Mouse (Mus musculus) frontal cortex, adult 2 months (tissue): Measurements from ENCODE around the gene Suox. TPM values are rescaled to one million over a fixed set of nuclear protein-coding genes. Genes with fewer than 3 reads are reported as not detected.
"Not testable (repeated sequence)": the region's sequence is repeated elsewhere in the genome, so short reads cannot be mapped to it uniquely, and the experiment has no call there.

Source experiments
- DNase-seq, 2 experiments: peaks; one replicate each; pipeline ENCODE4 v3.0.0; 2022; ENCODE audit warnings: low spot score in 1 of 2; ENCODE audit errors: extremely low spot score in 1 of 2
- polyA plus RNA-seq: library from polyadenylated mRNA; depleted of rRNA; stranded (reverse); fragments of >200 nt; gene quantifications from 2 replicates; pipeline ENCODE4 v1.2.3, GENCODE M21; 2012

Gene Suox
- polyA plus RNA-seq, 1 experiment: 12.9 TPM

DNA sequence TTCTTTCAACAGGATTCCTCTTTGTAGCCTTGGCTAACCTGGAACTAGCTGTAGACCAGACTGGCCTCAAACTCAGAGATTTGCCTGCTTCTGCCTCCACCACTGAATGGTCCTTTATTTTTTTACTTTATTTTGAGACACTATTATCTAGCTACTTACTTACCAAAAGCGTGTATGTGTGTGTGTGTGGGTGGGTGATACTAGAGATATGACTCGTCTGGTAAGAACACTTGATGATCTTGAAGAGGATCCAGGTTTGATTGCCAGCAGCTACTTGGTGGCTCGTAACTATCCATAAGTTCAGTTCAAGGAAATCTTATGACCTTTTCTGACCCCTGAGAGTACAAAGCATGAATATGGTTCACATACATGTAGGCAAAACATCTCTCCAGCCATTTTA, 8.6 kb downstream of the Suox start:
- DNase-seq: no peak

DNA sequence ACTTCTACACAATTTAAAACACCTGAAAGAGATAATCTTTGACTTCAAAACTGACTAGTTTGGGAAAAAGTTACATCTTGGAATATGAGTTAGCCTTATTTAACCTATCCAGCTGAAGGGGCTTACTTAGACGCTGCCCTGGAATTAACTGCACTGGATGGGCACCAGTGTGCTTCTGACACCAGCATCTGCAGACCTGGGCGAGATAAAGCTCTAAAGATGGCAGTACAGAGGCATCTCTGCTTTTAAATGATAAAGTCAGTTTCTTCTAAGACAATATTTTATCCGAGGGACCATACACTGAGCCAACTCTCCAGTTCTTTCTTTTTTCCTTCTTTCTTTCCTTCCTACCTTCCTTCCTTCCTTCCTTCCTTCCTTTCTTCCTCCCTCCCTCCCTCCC, 9.1 kb downstream of the Suox start:
- no peak for DNase-seq

DNA sequence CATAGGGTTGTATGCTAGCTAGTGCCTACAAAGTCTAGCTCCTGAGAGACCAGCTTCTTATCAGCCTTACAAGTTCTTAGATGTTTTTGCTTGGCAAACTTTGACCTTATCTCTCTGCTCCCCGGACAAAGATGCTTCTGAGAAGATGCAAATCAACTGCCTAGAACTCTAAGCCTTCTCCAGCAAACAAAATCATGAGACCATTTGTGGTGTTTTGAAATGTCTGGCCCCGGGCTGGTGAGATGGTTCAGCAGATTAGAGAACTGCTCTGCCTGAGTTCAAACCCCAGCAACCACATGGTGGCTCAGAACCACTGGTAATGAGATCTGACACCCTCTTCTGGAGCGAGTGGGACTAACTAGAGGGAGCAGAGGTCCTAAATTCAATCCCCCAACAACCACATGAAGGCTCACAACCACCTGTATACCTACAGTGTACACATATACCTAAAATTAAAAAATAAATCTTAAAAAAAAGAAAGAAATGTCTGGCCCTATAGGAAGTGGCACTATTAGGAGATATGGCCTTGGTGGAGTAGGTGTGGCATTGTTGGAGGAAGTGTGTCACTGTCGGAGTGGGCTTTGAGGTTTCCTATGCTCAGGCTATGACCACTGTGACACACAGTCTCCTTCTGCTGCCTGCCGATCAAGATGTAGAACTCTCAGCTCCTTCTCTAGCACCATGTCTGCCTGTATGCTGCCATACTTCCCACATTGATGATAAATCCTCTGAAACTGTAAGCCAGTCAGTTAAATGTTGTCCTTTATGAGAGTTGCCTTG, 10.2 kb downstream of the Suox start:
- DNase-seq: no peak

DNA sequence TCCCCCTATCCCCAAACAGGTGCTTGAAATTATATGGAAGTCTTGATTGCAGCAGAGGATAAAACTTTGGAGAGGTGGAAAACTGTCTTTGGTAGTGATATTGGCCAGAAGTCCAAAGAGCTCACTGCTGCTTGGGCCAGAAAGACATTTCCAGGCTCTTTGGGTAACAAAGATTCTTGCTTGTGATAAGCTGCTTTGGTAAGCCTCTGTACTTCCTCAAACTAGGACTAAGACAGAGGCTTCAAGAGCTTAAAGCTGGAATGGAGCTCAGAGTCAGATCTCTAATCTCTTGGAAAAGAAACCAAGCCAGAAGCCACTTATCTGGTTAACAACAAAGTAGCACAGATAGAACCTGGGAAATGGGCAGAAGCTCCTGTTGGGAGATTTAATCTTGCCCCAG, 11.4 kb downstream of the Suox start:
- DNase-seq: no peak

DNA sequence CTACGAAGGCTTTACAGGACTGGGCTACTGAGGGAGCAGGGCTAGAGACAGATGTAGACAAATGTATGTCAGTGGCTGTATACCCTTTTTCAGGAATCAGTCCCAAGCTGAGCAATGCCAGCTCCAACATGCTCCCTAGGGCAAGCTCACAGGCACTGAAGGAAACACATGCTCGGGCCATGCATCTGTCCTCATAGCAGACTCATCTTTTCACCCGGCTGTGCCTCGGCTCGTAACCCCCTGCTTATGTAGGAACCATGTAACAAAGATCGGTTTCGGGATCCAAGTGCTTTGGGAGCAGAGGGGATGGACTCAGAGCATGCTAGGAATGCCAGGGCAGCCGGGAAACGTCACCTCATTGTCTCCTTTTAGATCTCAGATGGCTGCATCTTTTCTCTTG, 14.4 kb downstream of the Suox start:
- no peak for DNase-seq

DNA sequence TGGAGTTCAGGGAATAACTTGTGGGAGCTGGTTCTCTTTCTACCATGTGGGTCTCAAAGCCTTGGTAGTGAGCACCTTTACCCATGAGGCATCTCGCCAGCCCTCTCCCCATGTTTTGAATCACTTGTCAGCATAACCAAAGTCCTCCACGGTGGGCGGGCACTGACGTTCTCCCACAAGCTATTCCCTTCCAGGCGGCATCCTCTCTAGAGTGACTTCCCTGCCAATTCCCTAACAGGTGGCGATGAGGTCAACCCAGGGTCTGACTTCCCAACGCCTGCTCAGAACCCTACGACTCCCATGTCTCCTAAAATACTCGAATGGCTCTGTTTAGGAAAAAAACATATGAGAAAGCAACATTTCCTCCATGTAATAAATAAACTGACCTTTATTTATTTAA, 16.0 kb downstream of the Suox start:
- DNase-seq: no peak

DNA sequence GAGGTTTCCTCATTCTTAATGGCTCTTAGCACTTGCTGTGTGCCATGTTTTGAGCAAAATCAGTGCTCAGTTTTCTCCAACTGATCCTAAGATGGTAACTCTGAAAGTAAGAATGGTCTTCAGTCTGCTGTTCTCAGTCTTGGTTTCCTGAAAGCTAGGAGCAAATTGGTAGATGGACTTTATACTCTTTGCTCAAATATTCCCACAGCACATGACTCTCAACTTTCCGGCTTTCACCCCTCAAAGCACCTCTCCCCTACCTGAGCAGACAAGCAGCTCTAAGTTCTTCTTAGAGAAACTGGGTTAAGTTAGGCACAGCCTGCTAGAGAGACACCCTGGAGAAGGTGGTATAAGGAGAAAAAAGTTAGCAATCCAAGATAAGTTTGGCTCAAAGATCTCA, 17.1 kb downstream of the Suox start:
- no peak for DNase-seq

DNA sequence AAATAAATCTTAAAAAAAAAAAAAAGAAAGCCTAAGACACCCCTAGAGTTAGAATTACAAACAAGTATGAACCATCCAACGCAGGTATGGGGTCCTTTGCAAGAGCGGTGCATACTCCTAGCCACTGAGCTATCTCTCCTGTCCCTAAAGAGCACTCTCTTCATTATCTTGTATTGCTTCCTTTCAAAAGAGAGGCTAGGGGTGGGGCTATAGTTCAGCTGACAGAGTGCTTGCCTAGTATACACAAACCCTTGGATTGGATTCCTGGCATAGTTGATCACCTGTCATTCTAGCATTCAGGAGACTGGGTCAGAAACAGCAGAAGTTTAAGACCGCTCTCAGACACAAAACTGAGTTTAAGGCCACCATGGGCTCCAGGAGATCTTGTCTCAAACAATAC, 18.6 kb downstream of the Suox start:
- no peak for DNase-seq

DNA sequence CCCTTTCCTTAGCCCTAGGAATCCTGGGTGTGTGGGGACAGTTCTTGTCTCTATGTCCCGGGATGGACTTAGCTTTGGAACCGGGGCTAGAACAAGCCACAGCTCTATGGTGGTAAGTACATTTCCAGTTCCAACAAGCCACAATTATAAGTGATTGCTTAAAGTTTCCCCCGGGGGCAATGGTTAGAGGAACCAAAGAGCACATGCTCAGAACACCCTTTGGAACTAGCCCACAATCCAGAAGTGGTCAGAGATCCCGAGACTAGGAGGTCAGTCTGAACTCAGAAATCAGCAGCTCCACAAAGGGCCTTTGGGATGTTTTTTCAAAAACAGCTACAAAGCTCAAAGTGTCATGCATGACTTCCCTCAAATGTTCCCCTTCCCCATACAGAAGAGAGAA, 20.0 kb downstream of the Suox start:
- no peak for DNase-seq

DNA sequence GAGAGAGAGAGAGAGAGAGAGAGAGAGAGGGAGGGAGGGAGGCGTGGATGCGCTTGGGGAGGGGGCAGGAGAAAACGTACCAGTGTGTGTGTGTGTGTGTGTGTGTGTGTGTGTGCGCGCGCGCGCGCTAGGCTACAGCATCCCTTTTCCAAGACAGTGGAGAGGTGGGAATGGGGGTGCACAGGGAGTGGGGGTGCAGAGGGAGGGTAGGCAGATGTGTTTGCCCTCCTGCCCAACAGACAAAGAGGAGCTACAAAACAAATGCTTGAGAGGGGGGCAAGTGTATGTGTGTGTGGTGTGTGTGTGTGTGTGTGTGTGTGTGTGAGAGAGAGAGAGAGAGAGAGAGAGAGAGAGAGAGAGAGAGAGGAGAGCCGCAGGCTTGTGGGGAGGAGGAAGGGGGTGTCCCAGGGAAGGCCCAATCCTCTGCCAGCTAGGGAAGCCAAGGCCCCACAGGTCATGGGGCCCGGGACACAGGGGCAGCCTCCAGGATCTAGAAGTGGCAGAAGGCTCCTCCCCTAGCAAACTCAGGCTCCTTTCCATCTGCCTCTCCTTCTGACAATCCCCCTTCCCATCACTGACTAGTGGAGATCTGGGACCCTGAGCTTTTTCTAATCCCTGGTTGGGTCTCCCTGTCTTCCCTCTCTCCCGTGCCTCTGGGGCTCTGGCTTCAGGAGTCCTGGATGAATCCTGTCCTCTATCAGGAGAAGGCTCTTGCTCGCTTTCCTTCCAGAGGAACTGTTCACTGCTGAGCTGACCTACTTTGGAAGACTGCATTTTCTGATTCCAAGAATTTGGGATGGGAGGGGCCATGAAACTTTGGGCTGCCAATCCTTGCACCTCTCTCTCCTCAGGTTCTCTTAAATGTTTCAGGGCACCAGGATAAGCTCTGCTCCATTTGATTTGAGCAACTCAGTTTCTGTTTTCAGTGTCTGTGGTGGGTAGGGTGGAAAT, 27.5 kb downstream of the Suox start:
- DNase-seq: peak in 1 of 2 experiments; percentile 55

DNA sequence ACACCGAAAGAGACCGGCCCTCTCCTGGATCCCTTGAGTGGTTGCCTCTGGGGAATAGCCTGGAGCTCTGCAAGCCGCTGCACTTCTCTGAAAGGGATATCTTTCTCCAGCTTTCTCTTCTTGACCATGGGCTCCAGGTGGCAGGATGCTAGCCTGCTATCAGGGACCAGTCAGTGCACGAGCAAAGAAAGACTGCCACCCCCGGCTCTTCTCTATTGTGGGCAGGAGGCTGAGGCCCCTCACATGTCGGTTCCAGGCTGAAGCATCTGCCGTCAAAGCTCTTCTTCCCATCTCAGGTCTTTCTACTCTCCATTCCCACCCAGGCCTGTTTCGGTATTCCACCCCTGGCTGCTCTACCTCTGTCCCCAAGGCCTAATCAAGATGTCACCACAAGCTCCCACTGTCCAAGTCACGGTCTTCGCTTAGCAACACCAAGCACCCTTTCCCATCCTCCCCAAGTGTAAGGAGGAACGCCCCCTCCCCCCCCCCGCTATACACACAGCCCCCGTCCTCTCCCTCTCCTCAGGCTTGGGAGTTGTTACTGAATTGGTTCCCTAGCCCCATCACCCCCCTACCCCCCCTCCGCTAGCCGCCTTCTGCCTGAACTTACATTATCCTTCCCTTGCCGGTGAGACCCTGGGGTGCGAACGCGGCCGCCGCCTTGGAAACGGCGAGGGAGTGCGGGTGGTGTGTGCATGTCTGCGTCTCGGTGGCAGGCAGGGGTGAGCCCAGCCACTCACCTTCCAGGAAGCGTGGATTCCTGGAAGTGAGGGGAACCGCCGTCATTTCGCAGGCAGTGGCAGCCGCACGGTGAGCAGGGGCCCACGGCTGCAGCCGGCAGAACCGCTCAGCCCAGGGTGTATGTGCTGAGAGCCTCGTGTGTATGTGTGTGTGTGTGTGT, 28.5 kb downstream of the Suox start, which contains the start of gene Ikzf4:
Gene Ikzf4, minus strand, starts transcription at position 881 of the 901 bp plus-strand sequence.
- peak in 1 of 2 experiments; percentile 49 for DNase-seq

DNA sequence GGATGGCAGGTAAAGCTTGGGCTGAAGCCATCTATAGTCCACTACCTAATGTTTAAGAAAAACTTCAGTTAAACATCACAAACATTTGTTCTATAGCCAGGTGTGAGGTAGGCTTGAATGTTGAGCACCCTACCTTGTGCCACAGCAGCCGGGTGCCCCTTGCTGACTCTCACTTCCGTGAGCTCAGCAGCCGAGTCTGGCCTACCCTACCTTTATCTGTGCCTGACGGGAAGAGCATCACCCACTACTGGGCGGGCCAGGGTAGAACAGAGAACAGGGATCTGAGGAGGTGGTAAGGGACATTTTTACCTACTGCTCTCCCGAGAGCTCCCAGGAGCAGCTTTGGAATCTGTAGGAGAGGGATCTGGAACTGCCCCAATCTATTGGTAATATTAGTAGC, 31.1 kb downstream of the Suox start:
- DNase-seq: no peak

DNA sequence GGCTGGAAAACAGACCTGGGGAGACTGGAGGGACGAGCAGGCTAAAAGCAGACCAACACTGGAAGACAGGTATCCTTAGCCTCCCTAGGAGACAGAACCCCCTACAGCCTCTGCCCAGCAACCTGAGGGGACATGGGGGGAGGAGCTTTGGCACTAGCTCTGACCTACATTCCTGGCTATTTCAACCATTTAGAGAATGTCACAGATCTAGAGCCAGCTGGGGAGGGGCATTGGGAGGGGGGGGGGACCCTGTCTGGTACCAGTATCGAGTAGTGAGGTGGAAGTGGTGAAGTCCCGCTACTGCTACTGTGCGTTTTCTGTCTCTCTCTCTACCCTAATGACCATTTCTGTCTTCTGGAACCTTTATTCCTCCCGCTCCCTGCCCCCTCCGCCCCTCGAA, 32.0 kb downstream of the Suox start:
- no peak for DNase-seq

DNA sequence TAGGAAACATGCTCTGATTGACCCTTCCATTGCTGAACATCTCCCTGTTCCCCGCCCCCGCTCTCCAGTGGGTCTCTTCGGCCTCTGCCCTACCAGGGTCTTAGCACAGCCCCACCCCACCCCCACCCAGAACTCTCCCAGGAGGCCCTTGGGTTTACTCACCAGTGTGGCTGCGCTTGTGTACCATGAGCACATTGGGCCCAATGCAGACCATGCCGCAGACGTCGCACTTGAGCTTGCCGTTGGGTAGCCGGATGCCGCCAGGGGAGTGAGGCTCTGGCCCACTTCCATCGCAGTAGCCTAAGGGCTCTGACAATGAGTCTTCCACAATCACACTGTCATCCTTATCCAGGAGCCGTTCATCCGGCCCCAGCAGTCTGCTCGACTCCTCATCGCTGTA, 33.0 kb downstream of the Suox start:
- DNase-seq: no peak

DNA sequence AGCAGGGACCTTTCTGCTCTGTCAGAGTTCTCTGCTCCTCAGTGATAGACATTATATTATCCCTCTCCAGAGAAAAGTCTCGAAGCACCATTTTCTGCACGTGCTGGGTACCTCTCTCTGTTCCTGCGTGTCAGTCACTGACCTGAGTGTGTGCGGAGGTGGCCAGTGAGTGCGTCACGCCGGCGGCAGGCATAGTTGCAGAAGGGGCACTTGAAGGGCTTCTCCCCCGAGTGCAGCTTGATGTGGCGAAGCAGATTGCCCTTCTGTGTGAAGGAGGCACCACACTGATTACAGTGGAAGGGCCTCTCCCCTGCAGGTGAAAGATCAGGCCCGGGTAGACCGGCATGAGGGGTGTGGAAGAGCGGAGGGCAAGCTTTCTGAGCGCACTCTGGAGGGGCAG, 33.9 kb downstream of the Suox start:
- DNase-seq: no peak

DNA sequence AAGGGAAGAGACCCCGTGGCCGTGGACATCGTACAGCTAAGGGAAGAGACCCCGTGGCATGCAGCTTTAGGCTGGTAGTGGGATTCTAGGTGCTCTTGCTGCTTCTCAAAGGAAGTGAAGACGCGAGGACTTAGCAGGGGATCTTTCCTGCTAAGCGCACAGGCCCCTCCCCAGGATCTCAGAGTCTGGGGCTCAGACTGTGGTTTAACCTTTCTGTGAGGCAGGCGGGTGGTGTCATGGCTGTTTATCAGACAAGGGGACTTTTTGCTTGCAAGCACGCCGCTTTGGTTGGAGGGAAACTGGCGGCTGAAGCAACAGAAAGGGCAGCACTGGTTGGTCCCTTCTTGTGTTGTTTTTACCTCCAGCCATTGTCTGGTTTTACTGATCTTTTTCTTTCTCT, 36.9 kb downstream of the Suox start:
- no peak for DNase-seq

DNA sequence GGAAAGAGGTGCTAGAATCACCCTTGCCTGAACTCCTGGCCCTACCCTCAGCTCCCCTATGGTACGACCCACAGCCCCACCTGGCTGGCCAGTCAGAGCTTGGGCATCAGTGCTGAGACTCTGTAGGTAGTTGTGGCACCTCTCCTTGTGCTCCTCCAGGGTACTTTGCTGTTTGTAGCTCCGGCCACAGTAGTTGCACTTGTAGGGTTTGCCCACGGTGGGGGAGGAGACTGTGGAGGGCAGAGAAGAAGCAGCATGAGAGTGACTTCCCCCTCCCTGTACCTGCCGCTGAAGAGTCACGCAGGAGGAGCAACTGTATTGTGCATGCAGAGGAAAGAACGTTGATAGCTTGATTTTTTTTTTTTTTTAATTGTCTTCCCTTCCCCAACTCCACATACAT, 37.3 kb downstream of the Suox start:
- no peak for DNase-seq

DNA sequence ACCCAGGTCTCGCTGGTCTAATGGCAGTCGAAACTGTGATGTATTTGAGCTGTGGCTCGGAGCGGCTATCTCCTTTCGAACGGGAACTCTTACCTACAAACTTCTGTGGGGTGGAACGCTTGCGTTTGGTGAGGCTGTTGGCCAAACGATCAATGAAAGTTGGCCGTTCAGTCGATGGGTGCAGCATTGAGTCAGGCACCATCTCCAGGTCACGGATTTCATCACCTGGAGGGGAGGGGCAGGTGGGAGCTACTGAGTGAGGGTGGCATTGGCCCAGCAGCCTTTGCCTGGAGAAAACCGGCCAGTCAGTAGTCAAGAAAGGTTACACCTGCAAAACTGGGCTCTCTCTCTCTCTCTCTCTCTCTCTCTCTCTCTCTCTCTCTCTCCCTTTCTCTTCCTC, 38.2 kb downstream of the Suox start:
- DNase-seq: no peak

DNA sequence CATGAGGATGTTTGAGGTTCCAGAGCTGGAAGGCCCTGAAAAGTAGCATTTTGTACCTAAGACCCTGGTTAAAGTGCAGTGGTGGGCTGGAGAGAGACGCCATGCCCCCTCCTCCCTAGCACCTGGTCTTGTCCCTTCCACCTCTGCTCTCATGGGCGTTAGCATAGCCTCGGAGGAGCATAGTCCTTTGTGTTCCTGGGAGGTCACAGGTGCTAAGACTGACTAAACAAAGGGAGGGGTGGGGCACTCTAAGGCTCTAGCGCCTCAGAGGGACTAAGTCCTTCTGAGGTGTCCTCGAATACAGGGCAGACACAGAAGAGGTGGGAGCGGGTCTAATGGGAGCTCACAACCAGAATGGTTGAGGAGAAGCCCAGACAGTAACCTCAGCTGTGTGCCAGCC, 42.3 kb downstream of the Suox start:
- no peak for DNase-seq

DNA sequence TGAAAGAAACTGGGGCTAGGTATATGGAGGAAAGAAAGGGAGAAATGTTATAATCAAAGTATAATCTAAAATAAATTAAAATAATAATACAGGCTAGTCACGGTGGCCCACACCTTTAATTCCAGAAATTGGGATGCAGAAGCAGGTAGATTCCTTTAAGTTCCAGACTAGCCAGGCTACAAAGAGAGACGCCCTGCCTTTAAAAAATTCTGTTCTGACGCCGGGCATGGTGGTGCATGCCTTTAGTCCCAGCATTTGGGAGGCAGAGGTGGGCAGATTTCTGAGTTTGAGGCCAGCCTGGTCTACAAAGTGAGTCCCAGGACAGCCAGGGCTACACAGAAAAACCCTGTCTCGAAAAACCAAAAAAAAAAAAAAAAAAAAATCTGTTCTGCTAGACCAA, 43.6 kb downstream of the Suox start:
- DNase-seq: not testable (repeated sequence)

DNA sequence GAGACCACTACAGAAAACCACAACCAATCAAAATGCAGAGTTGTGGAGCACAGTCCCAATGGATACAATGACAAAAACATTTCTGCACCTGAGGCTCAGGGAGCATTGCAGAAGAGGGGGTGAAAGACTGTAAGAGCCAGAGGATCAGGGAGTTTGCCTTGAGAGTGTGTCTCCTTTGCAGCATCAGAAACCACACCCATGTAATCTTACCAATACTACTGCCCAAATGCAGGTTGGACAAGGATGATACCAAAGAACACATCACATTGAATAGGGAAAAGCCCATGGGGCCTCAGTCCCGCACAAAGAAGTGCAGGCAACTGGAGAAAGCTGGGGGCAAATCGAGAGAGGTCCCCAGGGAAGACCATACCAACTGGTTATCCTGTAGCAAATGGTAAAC, 44.1 kb downstream of the Suox start:
- DNase-seq: no peak
